In genomic region chr13:96527856-96528255, GRCm38 (mm10) we compare ENCODE assay signal across 40 mouse cellular contexts. TPM values are rescaled to one million over a fixed set of nuclear protein-coding genes. Genes with fewer than 3 reads are reported as not detected.
"Had no signal": no experiment of that assay in that cellular context is flagged by ENCODE, and none has a peak within 500 bp of the region (broad histone marks: within the 10 kb centered on the region; RNA-seq: fewer than 3 reads in every experiment).

No protein-coding gene starts in this region.

- H3K9ac ChIP-seq: heart, embryonic 13.5 days; heart, embryonic 15.5 days; hindbrain, embryonic 13.5 days; hindbrain, embryonic 15.5 days; limb, embryonic 13.5 days; limb, embryonic 15.5 days; liver, embryonic 12.5 days had no signal

- H3K36me3 ChIP-seq: heart, embryonic 15.5 days; hindbrain, embryonic 13.5 days; hindbrain, embryonic 15.5 days; limb, embryonic 13.5 days; limb, embryonic 15.5 days had no signal

- ATAC-seq: hindbrain, postnatal 0 days; intestine, postnatal 0 days; liver, embryonic 12.5 days had no signal

- DNase-seq: gastrocnemius, adult 2 months; gastrocnemius, postnatal 10 days; gastrocnemius, postnatal 25 days; heart, adult 11 months; heart, adult 2 months; heart, postnatal 14 days; heart, postnatal 36 days; kidney, adult 18-20 months; kidney, adult 8-10 months; kidney, postnatal 10 days; kidney, postnatal 25 days; kidney, postnatal 4 days; layer of hippocampus, postnatal 36 days; left cerebral cortex, postnatal 4 days had no signal

- H3K27me3 ChIP-seq: heart, embryonic 13.5 days; heart, embryonic 15.5 days; hindbrain, embryonic 13.5 days; hindbrain, embryonic 15.5 days; limb, embryonic 13.5 days; limb, embryonic 15.5 days; liver, embryonic 12.5 days had no signal

- H3K4me3 ChIP-seq: gastrocnemius, adult 2 months; heart, adult 2 months; heart, embryonic 13.5 days; heart, embryonic 15.5 days; hindbrain, embryonic 13.5 days; hindbrain, embryonic 15.5 days; layer of hippocampus, adult 2 months; limb, embryonic 13.5 days; limb, embryonic 15.5 days; liver, embryonic 12.5 days had no signal

- H3K27ac ChIP-seq: gastrocnemius, adult 2 months; heart, adult 2 months; heart, embryonic 13.5 days; heart, embryonic 15.5 days; hindbrain, embryonic 13.5 days; hindbrain, embryonic 15.5 days; hindbrain, postnatal 0 days; layer of hippocampus, adult 2 months; limb, embryonic 13.5 days; limb, embryonic 15.5 days; liver, embryonic 12.5 days had no signal

- H3K4me1 ChIP-seq: heart, embryonic 15.5 days; hindbrain, embryonic 13.5 days; hindbrain, embryonic 15.5 days; limb, embryonic 13.5 days; limb, embryonic 15.5 days had no signal

- H3K4me2 ChIP-seq: heart, embryonic 11.5 days; heart, embryonic 13.5 days; heart, embryonic 15.5 days; hindbrain, embryonic 13.5 days; hindbrain, embryonic 15.5 days; limb, embryonic 13.5 days; limb, embryonic 15.5 days; liver, embryonic 12.5 days had no signal

- H3K9me3 ChIP-seq: heart, embryonic 13.5 days; heart, embryonic 15.5 days; hindbrain, embryonic 13.5 days; hindbrain, embryonic 15.5 days; limb, embryonic 13.5 days; limb, embryonic 15.5 days; liver, embryonic 12.5 days had no signal

RNA-seq across cellular contexts. Expression of gene Gm17622, which starts 37.3 kb away (rescaled TPM):
- total RNA-seq: gastrocnemius, adult 2 months; gastrocnemius, postnatal 10 days; gastrocnemius, postnatal 25 days; gastrocnemius, postnatal 4 days; heart, adult 2 months; heart, postnatal 14 days; heart, postnatal 36 days; hematopoietic stem cell, adult 5-6 weeks; hindbrain, postnatal 0 days; layer of hippocampus, adult 2 months; layer of hippocampus, postnatal 10 days; layer of hippocampus, postnatal 36 days; left cerebral cortex, adult 18-20 months; left cerebral cortex, adult 8-10 months; left cerebral cortex, postnatal 10 days; left cerebral cortex, postnatal 25 days; left cerebral cortex, postnatal 4 days; liver, adult 2 months had no signal
- polyA plus RNA-seq: frontal cortex, adult 2 months; heart, adult 2 months; heart, embryonic 11.5 days; heart, embryonic 13.5 days; heart, embryonic 15.5 days; heart, postnatal 0 days; hindbrain, embryonic 11.5 days; hindbrain, embryonic 13.5 days; hindbrain, embryonic 15.5 days; hindbrain, postnatal 0 days; intestine, embryonic 14.5 days; intestine, postnatal 0 days; kidney, embryonic 14.5 days; kidney, embryonic 16.5 days; limb, embryonic 11.5 days; limb, embryonic 13.5 days; limb, embryonic 15.5 days; liver, adult 2 months; liver, embryonic 12.5 days had no signal

RNA-seq across cellular contexts. Expression of gene Ankdd1b, which starts 56.9 kb away (rescaled TPM):
- total RNA-seq: gastrocnemius, postnatal 25 days; hindbrain, postnatal 0 days; left cerebral cortex, postnatal 4 days; liver, adult 2 months had no signal
- polyA plus RNA-seq: hindbrain, embryonic 11.5 days; hindbrain, embryonic 15.5 days; kidney, embryonic 16.5 days; limb, embryonic 13.5 days; liver, adult 2 months; liver, embryonic 12.5 days had no signal
